9 mouse cellular contexts compared by ENCODE assay signal in genomic region chr9:49605791-49606190, GRCm38 (mm10).
DNase-seq lines count a peak whose midpoint lies in the region; ATAC-seq and TF ChIP-seq lines count a peak whose summit lies in the region.
"Had no signal": no experiment of that assay in that cellular context is flagged by ENCODE, and none has a peak within 500 bp of the region (broad histone marks: within the 10 kb centered on the region; RNA-seq: fewer than 3 reads in every experiment).

No protein-coding gene starts in this region.

- WGBS in neural tube, embryonic 12.5 days: 65% methylated on average over 4 of the region's 4 CpGs
- 11% methylated on average over 4 of the region's 4 CpGs for WGBS in heart, embryonic 10.5 days
- WGBS in lung, adult 2 months: 36% methylated on average over 4 of the region's 4 CpGs

- H3K36me3 ChIP-seq in neural tube, embryonic 12.5 days: no peaks in the 10 kb centered on the region
- no peaks in the 10 kb centered on the region for H3K36me3 ChIP-seq in heart, embryonic 10.5 days

- no peak for DNase-seq in neural tube, embryonic 10.5 days (ENCODE audit: extremely low spot score, low spot score)
- DNase-seq in heart, embryonic 10.5 days (ENCODE audit: low spot score): no peak
- peak; percentile 25 to 49 for DNase-seq in kidney, postnatal 4 days
- no peak for DNase-seq in testis, postnatal 14 days (ENCODE audit: low spot score)
- no peak for DNase-seq in urinary bladder, postnatal 25 days (ENCODE audit: low spot score)
- no peak for DNase-seq in lung, adult 2 months

- peaks cover 19% of the 10 kb centered on the region for H3K4me1 ChIP-seq in neural tube, embryonic 12.5 days
- H3K4me1 ChIP-seq in heart, embryonic 10.5 days: peaks cover 21% of the 10 kb centered on the region
- H3K4me1 ChIP-seq in lung, adult 2 months (ENCODE audit: control insufficient read depth, insufficient read depth, low read length): no peaks in the 10 kb centered on the region
- H3K4me1 ChIP-seq: megakaryocyte, embryonic 14.5 days had no signal

- H3K27ac ChIP-seq in neural tube, embryonic 12.5 days: peak overlapping the region; percentile 32; the same call in 1 of the 2 replicates
- no peak overlapping the region for H3K27ac ChIP-seq in heart, embryonic 10.5 days

- H3K4me2 ChIP-seq in neural tube, embryonic 12.5 days (replicated peaks): 0 out of 2 replicates have a peak overlapping the region, but pooled peaks have one; percentile 27

- H3K9me3 ChIP-seq in neural tube, embryonic 12.5 days: no peaks in the 10 kb centered on the region
- no peaks in the 10 kb centered on the region for H3K9me3 ChIP-seq in heart, embryonic 10.5 days
- H3K9me3 ChIP-seq: megakaryocyte, embryonic 14.5 days had no signal

- TF ChIP-seq POLR2A in lung, adult 2 months (IDR thresholded peaks at IDR 0.05; ENCODE audit: borderline replicate concordance, extremely low read depth, low read depth, low read length): no peak

- H3K9ac ChIP-seq in neural tube, embryonic 12.5 days: no peak overlapping the region

- no peak for TF ChIP-seq CTCF in lung, adult 2 months (IDR thresholded peaks at IDR 0.05; ENCODE audit: insufficient read depth, low read length)

- no peak for ATAC-seq in neural tube, embryonic 12.5 days (ENCODE audit: low FRiP score, low read depth)
- ATAC-seq: Patski had no signal

- H3K4me3 ChIP-seq in neural tube, embryonic 12.5 days: no peak overlapping the region
- H3K4me3 ChIP-seq in heart, embryonic 10.5 days: 0 out of 2 replicates have a peak overlapping the region, but pooled peaks have one; percentile 12
- H3K4me3 ChIP-seq in lung, adult 2 months (replicated peaks; ENCODE audit: extremely low read depth, low read depth, low read length): no peak overlapping the region
- H3K4me3 ChIP-seq: megakaryocyte, embryonic 14.5 days had no signal

- H3K27me3 ChIP-seq in neural tube, embryonic 12.5 days (replicated peaks): no peaks in the 10 kb centered on the region
- H3K27me3 ChIP-seq in heart, embryonic 10.5 days (ENCODE audit: insufficient read depth, poor library complexity, severe bottlenecking): no peaks in the 10 kb centered on the region
- H3K27me3 ChIP-seq: megakaryocyte, embryonic 14.5 days; Patski had no signal

Comparison
In these comparisons a context has a peak if more than half of its experiments do, and no peak if none do; other contexts are left out.
1. DNase-seq: peak in kidney, postnatal 4 days (2 of 2); none in neural tube, embryonic 10.5 days (single experiment), heart, embryonic 10.5 days (single experiment), testis, postnatal 14 days (single experiment), urinary bladder, postnatal 25 days (single experiment) and lung, adult 2 months (single experiment).